Mouse (Mus musculus) limb, embryonic 12.5 days (tissue): ENCODE measurements at regions not wholly inside any gene's neighbourhood (a gene's known extent, or its start where the extent isn't known, plus 50 kb on each side); places are given as distances from the start of the nearest gene placed in this dataset.

Source experiments
- ATAC-seq: fragments of 200-750 bp; cut with Nextera tagmentation; 2 replicates; pipeline ENCODE4 v1.8.0; 2017; ENCODE audit warnings: low read depth, moderate TSS enrichment; ENCODE audit not compliant: insufficient number of reproducible peaks, insufficient read depth, low FRiP score, low TSS enrichment
- H3K27ac ChIP-seq: fragments of 300-500 bp; sonication (generic); 2 replicates; pipeline ENCODE4 v1.5.1; 2016; ENCODE audit warnings: mild to moderate bottlenecking, moderate library complexity
- H3K27me3 ChIP-seq: fragments of 300-500 bp; sonication (generic); 2 replicates; pipeline ENCODE4 v1.6.1; 2016; ENCODE audit warnings: mild to moderate bottlenecking, moderate library complexity
- H3K36me3 ChIP-seq: fragments of 300-500 bp; sonication (generic); 2 replicates; pipeline ENCODE4 v1.6.1; 2016; ENCODE audit warnings: mild to moderate bottlenecking, moderate library complexity
- H3K4me1 ChIP-seq: fragments of 300-500 bp; sonication (generic); replicated peaks from 2 replicates; pipeline ENCODE4 v1.6.1; 2016
- H3K4me2 ChIP-seq: fragments of 300-500 bp; sonication (generic); 2 replicates; pipeline ENCODE4 v1.6.1; 2016; ENCODE audit warnings: mild to moderate bottlenecking, moderate library complexity
- H3K4me3 ChIP-seq: fragments of 300-500 bp; sonication (generic); replicated peaks from 2 replicates; pipeline ENCODE4 v1.5.1; 2016; ENCODE audit warnings: mild to moderate bottlenecking
- H3K9ac ChIP-seq: fragments of 300-500 bp; sonication (generic); replicated peaks from 2 replicates; pipeline ENCODE4 v1.6.1; 2016; ENCODE audit warnings: mild to moderate bottlenecking, moderate library complexity
- H3K9me3 ChIP-seq: fragments of 300-500 bp; sonication (generic); 2 replicates; pipeline ENCODE4 v1.6.1; 2016; ENCODE audit warnings: mild to moderate bottlenecking, moderate library complexity
- WGBS: fragments of 180-500 bp; shearing (Covaris S2); methylation state at CpG from one replicate; pipeline ENCODE4 v1.1.7; 2016; 5-methylcytosine and 5-hydroxymethylcytosine counted together

DNA sequence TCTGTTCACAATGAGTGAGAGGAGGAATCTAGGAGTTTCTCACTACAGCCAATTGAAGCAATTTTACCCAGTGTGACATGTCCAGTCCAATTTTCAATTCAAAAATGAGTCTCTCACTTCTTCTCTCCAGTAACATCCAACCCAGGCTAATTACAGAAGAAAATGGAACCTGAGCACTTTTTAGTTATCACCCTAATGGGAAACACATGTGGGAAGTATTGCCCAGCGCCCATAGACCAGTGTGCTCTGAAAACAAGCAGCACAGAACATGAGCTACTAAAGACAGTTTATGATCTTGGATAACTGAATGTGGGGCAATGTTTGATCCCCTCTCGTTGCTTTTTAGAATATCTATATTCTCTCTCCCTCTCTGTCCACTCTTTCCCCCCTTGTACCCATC is 70.5 kb upstream of the Efemp1 start:
- Histone ChIP-seq H3K36me3 (no peaks in the 10 kb centered on the region), H3K27ac (no peak overlapping the region), H3K27me3 (no peaks in the 10 kb centered on the region), H3K4me3 (no peak overlapping the region), H3K9me3 (no peaks in the 10 kb centered on the region), H3K4me2 (no peak overlapping the region), H3K4me1 (no peaks in the 10 kb centered on the region), H3K9ac (no peak overlapping the region)
- 20% methylated on average over 2 of the region's 2 CpGs for WGBS
- ATAC-seq, result no peak

DNA sequence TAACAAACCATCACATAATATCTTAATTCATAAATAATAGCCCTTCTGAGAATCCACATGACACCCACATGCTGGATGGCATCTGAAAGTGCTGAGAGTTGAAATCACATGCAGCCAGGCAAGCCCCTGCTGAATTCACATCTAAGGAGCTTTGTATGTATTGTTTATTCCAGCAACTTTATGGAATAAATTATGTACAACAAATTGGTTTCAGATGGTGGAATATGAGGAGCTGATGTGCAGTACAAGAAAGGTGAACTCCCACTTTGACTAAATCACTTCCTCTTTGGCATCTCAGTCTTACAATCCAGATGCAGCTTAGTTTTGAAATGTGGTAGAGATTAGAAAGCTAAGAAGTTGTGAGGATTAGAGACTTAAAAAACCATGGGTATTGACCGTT is 82.2 kb upstream of the Efemp1 start:
- Histone ChIP-seq H3K4me1 (0 out of 2 replicates have a peak, but pooled peaks cover 2% of the 10 kb centered on the region), H3K27me3 (no peaks in the 10 kb centered on the region), H3K4me2 (no peak overlapping the region), H3K27ac (no peak overlapping the region), H3K4me3 (no peak overlapping the region), H3K36me3 (no peaks in the 10 kb centered on the region), H3K9ac (no peak overlapping the region), H3K9me3 (no peaks in the 10 kb centered on the region)
- 38% methylated on average over 1 of the region's 1 CpGs for WGBS
- no peak for ATAC-seq

DNA sequence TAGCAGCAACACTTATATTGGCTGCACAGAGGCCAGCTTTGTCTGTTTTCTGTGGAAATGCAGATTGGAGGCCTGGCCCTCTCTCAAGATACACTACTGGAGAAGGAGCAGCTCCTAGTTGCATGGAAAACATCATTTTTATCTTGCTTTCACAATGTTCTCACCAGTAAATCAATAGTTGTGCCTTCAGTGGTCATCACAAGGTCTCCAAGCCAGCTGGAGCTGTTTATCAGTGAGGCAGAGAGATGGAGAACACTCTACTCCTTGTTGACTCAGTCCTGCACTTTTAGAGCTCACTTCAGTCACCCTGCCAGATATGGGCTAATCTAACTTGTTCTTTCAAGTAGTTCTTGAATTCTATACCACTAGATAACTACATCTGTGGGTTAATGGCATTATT is 92.3 kb upstream of the Efemp1 start:
- no peaks in the 10 kb centered on the region for H3K4me1 ChIP-seq
- no peaks in the 10 kb centered on the region for H3K36me3 ChIP-seq
- no peak overlapping the region for H3K4me3 ChIP-seq
- H3K9me3 ChIP-seq, result no peaks in the 10 kb centered on the region
- H3K4me2 ChIP-seq, result no peak overlapping the region
- no peak for ATAC-seq
- no peak overlapping the region for H3K9ac ChIP-seq
- no peak overlapping the region for H3K27ac ChIP-seq
- H3K27me3 ChIP-seq, result no peaks in the 10 kb centered on the region

DNA sequence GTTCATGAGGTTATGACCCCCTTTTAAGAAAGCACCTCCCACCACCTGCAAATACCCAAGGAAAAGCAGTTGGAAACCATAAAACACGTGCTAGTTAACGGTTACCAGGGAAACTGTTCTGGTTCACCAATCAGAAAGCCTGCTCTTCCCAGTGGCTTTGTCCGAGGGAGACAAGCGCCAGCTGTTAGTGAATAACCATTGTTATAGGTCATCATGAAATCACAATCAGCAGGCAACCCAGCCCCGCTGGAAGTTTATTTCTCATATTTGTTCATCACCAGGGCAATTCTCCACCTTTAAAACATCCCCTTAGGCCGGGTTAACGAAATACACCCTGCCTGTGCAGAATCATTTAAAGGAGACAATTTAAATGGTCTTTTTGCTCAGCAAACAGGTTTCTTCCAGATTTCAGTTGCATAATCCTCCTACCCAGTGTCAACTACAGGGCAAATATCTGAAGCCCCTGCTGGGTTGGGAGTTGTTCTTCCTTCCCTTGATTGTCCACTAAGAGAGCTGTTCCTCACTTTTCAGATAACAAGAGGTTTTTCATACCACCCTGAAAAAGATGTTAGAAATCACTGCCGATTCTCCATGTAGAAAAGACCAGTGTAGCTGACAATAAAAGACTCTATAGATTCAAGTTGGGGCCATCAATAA is 117.9 kb upstream of the Efemp1 start:
- H3K9ac ChIP-seq, result no peak overlapping the region
- peak overlapping the region; percentile 44 for H3K4me2 ChIP-seq
- H3K36me3 ChIP-seq, result no peaks in the 10 kb centered on the region
- H3K4me1 ChIP-seq, result peaks cover 20% of the 10 kb centered on the region
- H3K9me3 ChIP-seq, result no peaks in the 10 kb centered on the region
- WGBS, result 8% methylated on average over 8 of the region's 8 CpGs
- H3K27ac ChIP-seq, result peak overlapping the region; percentile 62
- peak; percentile 85 for ATAC-seq
- H3K27me3 ChIP-seq, result no peaks in the 10 kb centered on the region
- no peak overlapping the region; the same call in 1 of the 2 replicates for H3K4me3 ChIP-seq

DNA sequence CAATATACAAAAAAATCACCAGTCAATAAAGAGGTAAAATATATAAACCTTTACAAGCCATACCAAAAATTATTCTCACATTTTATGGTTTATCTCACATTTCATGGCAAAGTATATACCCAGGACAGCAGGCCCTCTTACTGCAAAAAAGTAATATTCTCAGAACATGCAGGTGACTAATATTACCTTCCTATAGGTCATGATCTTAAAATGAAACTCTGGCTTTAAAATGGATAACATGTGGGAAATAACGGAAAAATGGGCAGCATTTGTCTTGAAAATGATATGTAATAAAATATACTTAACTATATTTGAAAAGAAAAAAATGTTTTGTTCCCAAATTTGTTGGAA is 118.4 kb upstream of the Efemp1 start:
- Histone ChIP-seq H3K4me3 (no peak overlapping the region), H3K36me3 (no peaks in the 10 kb centered on the region), H3K9me3 (no peaks in the 10 kb centered on the region), H3K9ac (no peak overlapping the region), H3K27me3 (no peaks in the 10 kb centered on the region), H3K4me1 (peaks cover 20% of the 10 kb centered on the region), H3K4me2 (peak overlapping the region; percentile 44; the same call in 1 of the 2 replicates), H3K27ac (no peak overlapping the region)
- ATAC-seq, result peak; percentile 61; the same call in 1 of the 2 replicates
- 27% methylated on average over 1 of the region's 1 CpGs for WGBS

DNA sequence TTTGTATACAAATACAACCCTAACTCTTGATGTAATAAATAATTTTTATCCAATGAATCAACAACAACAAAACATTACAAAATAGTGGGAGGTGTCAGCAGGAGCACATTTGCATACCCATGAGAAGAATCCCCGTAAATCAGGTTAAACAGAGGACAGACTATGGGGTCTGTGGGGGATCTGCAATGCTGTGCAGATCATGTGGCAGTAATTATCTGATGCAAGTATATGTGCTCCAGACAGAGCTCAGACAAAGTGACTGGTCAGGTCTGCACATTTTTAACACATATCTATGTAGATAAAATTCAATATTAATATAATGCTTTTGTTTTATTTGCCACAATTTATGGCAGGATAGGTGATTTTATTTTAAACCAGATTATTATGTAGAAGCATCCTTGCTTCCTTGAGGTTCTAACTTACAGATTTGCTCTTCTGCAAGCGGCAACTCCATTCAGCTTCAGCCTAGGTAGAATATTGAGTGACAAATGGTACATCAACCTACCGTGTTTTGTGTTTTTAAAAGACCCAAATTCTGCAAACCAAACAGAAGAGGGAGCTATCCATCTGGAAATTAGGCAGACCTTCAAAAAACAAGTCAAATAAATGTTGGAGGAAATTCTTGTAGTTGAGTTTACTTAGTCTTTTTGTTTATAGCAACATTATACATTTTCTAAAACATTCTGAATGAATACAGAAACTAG is 119.0 kb upstream of the Efemp1 start:
- 32% methylated on average over 3 of the region's 3 CpGs for WGBS
- Histone ChIP-seq H3K36me3 (no peaks in the 10 kb centered on the region), H3K4me1 (peaks cover 20% of the 10 kb centered on the region), H3K9ac (no peak overlapping the region), H3K4me2 (no peak overlapping the region), H3K4me3 (no peak overlapping the region), H3K27ac (no peak overlapping the region), H3K27me3 (no peaks in the 10 kb centered on the region), H3K9me3 (no peaks in the 10 kb centered on the region)
- no peak for ATAC-seq

DNA sequence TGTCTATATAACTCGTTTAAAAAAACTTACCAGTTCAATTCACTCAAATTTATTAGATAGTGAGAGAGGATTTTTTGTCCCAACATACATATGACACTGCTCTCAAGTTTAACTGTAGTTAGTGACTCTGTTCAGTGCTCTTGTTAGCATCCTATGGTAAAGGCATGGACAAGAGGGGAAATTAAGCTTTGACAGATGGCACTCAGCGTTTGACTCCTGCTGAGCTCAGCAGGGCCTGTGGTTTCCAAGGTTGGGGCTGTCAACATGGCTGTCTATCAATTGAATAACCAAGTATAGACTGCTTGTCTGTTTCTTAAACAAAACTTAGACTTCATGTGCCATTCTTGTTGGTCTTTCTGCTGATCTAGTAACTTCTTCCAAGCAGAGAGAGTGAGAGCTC is 122.9 kb upstream of the Efemp1 start:
- no peak overlapping the region for H3K4me3 ChIP-seq
- H3K36me3 ChIP-seq, result no peaks in the 10 kb centered on the region
- H3K9me3 ChIP-seq, result no peaks in the 10 kb centered on the region
- 53% methylated on average over 2 of the region's 2 CpGs for WGBS
- no peak overlapping the region for H3K4me2 ChIP-seq
- H3K27ac ChIP-seq, result no peak overlapping the region
- ATAC-seq, result no peak
- no peaks in the 10 kb centered on the region for H3K27me3 ChIP-seq
- no peak overlapping the region for H3K9ac ChIP-seq
- H3K4me1 ChIP-seq, result peaks cover 14% of the 10 kb centered on the region; the same call in 1 of the 2 replicates

DNA sequence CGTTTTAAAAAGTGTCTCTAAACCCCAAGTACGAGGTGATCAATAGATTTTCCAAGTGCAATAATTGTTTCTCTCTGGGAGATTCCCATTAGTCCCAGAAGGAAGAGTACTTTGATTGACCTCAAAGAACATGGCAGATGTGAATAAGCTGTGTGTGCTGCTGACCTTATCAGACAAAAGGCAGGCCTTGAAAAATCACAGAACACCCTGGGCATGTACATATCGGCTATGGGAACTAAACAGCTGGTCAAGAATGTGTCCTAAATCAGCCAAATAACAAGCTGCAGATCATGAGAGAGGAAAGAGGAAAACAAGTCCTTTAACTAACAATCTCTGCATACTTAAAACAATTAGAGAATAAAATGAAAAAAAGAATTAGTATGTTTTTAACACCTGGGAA is 125.4 kb upstream of the Ccdc85a start:
- H3K4me3 ChIP-seq, result no peak overlapping the region
- H3K4me1 ChIP-seq, result no peaks in the 10 kb centered on the region
- no peak overlapping the region for H3K9ac ChIP-seq
- no peaks in the 10 kb centered on the region for H3K36me3 ChIP-seq
- no peak for ATAC-seq
- no peaks in the 10 kb centered on the region for H3K27me3 ChIP-seq
- H3K4me2 ChIP-seq, result no peak overlapping the region
- H3K9me3 ChIP-seq, result no peaks in the 10 kb centered on the region
- H3K27ac ChIP-seq, result no peak overlapping the region
- WGBS, result 62% methylated on average over 3 of the region's 3 CpGs

DNA sequence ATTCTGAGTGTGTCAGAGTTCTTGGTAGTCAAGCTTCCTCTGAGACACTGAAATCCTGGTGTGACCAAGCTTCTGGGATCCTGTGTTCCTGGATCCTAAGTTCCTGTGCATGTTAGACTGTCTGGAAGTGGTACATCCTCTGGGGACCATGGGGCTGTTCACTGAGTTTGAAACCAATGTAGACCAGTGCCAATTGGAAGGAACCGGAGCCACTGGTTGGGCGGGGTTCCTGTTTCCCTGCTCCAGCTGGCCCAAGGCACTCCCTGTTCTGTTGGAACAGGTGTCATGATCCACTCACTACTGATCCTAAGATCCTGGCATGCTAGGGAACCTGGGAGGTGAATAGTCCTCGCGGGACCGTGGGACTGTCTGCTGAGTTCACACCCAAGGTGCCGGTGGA is 124.3 kb upstream of the Ccdc85a start:
- no peak for ATAC-seq

DNA sequence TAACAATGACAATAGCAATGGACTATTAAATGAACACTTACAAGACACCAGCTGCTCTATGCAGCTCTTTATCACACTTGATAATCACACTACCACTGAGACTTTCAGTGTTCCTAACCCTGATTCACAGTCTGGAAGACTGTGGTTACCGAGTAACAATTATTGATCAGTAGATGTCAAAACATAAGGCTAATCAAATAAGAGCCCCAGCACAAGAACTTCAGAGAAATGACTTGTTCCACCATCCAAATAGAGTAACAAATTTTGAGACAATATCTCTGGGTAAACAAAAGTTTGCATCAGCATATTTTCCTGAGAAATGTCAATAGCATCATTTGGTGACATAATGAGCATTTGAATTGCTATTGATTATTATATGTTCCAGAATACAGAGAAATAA is 118.3 kb upstream of the Ccdc85a start:
- Histone ChIP-seq H3K9me3 (no peaks in the 10 kb centered on the region), H3K9ac (no peak overlapping the region), H3K36me3 (no peaks in the 10 kb centered on the region), H3K4me1 (0 out of 2 replicates have a peak, but pooled peaks cover 9% of the 10 kb centered on the region), H3K4me2 (no peak overlapping the region), H3K27me3 (no peaks in the 10 kb centered on the region), H3K4me3 (no peak overlapping the region), H3K27ac (no peak overlapping the region)
- WGBS, result 84% methylated on average over 1 of the region's 1 CpGs
- ATAC-seq, result no peak

More for the DNA sequence above, 124.3 kb upstream of the Ccdc85a start:
- Histone ChIP-seq H3K9me3 (no peaks in the 10 kb centered on the region), H3K4me1 (no peaks in the 10 kb centered on the region), H3K36me3 (no peaks in the 10 kb centered on the region), H3K4me3 (no peak overlapping the region), H3K27ac (no peak overlapping the region), H3K4me2 (no peak overlapping the region), H3K9ac (no peak overlapping the region), H3K27me3 (no peaks in the 10 kb centered on the region)
- WGBS, result 92% methylated on average over 6 of the region's 6 CpGs

DNA sequence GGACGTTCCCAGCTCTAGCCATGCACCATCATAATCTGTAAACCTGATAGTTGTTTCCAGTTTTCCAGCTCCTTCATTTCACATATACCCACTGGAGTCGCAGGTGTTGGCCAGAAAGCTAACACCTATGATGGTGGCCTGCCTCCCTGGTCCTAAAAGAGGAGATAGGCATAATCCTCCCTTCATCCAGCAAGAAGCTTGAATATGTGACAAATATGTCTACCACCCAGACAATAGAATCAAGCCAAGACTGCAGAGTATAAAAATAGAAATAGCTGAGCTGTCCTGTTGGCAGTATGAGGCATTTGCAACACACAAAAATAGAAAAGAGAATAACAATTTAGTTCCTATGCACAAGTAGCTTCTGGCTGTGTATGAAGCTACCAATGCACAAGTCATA is 117.3 kb upstream of the Ccdc85a start:
- ATAC-seq, result no peak
- H3K4me2 ChIP-seq, result no peak overlapping the region
- 82% methylated on average over 2 of the region's 2 CpGs for WGBS
- no peak overlapping the region for H3K9ac ChIP-seq
- H3K36me3 ChIP-seq, result no peaks in the 10 kb centered on the region
- no peak overlapping the region for H3K27ac ChIP-seq
- no peaks in the 10 kb centered on the region for H3K27me3 ChIP-seq
- H3K4me3 ChIP-seq, result no peak overlapping the region
- H3K4me1 ChIP-seq, result 0 out of 2 replicates have a peak, but pooled peaks cover 9% of the 10 kb centered on the region
- no peaks in the 10 kb centered on the region for H3K9me3 ChIP-seq

DNA sequence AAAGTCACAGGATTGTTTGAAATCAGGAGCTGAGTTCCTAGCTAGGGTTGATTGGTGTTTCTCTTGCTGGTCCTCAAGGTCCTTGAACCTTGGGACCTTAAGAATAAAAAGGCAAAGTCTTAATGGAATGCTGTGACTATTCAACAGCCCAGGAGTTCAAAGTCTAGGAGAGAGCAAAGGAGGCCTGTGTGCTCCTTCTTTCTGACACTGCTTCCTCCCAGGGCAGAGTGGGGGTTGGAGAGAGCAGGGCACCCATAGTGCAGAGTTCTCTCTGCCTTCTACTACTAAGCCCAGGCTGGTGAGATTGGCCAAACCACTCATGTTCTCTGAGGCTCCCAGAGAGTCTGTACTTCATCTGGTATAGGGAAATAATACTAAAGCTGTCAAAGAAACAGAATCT is 115.6 kb upstream of the Ccdc85a start:
- Histone ChIP-seq H3K4me1 (0 out of 2 replicates have a peak, but pooled peaks cover 9% of the 10 kb centered on the region), H3K4me3 (no peak overlapping the region), H3K9me3 (no peaks in the 10 kb centered on the region), H3K9ac (no peak overlapping the region), H3K4me2 (no peak overlapping the region), H3K27ac (no peak overlapping the region), H3K36me3 (no peaks in the 10 kb centered on the region), H3K27me3 (no peaks in the 10 kb centered on the region)
- ATAC-seq, result no peak
